Mouse (Mus musculus) embryonic facial prominence, embryonic 15.5 days (tissue): ENCODE measurements around the gene Brd3os. TPM values are rescaled to one million over a fixed set of nuclear protein-coding genes. Genes with fewer than 3 reads are reported as not detected.

Experiments
- ATAC-seq: fragments of 200-750 bp; cut with Nextera tagmentation; 2 replicates; pipeline ENCODE4 v1.8.0; 2017; ENCODE audit warnings: low read depth, moderate TSS enrichment; ENCODE audit not compliant: insufficient number of reproducible peaks, low FRiP score, low TSS enrichment
- H3K27ac ChIP-seq: fragments of 300-500 bp; sonication (generic); replicated peaks from 2 replicates; pipeline ENCODE4 v1.5.1; 2015; ENCODE audit warnings: mild to moderate bottlenecking, inconsistent platforms
- H3K27me3 ChIP-seq: fragments of 300-500 bp; sonication (generic); 2 replicates; pipeline ENCODE4 v1.6.1; 2015; ENCODE audit warnings: inconsistent platforms
- H3K36me3 ChIP-seq: fragments of 300-500 bp; sonication (generic); 2 replicates; pipeline ENCODE4 v1.6.1; 2015; ENCODE audit warnings: mild to moderate bottlenecking, inconsistent platforms
- H3K4me1 ChIP-seq: fragments of 300-500 bp; sonication (generic); 2 replicates; pipeline ENCODE4 v1.6.1; 2015; ENCODE audit warnings: inconsistent platforms
- H3K4me2 ChIP-seq: fragments of 300-500 bp; sonication (generic); replicated peaks from 2 replicates; pipeline ENCODE4 v1.6.1; 2015; ENCODE audit warnings: mild to moderate bottlenecking, inconsistent platforms
- H3K4me3 ChIP-seq: fragments of 300-500 bp; sonication (generic); replicated peaks from 2 replicates; pipeline ENCODE4 v1.5.1; 2015; ENCODE audit warnings: mild to moderate bottlenecking, inconsistent platforms
- H3K9ac ChIP-seq: fragments of 300-500 bp; sonication (generic); 2 replicates; pipeline ENCODE4 v1.6.1; 2015; ENCODE audit warnings: inconsistent platforms
- H3K9me3 ChIP-seq: fragments of 300-500 bp; sonication (generic); replicated peaks from 2 replicates; pipeline ENCODE4 v1.6.1; 2016; ENCODE audit warnings: inconsistent platforms
- WGBS: fragments of 180-500 bp; shearing (Covaris S2); methylation state at CpG from one replicate; pipeline ENCODE4 v1.1.7; 2015; 5-methylcytosine and 5-hydroxymethylcytosine counted together
- microRNA-seq: library from miRNA; unstranded; fragments of <30 nt; microRNA quantifications from one replicate; pipeline ENCODE4, GENCODE M21; 2016; ENCODE audit warnings: borderline number of aligned reads
- polyA plus RNA-seq: library from polyadenylated mRNA; unstranded; fragments of >200 nt; fragmentation: Nextera tagmentation; extraction: Ambion mirVana; gene quantifications from 2 replicates; pipeline ENCODE4 v1.2.1, GENCODE M21; 2015

The Brd3os gene
- polyA plus RNA-seq, 1 experiment from 2014 or later = 17.0 TPM

DNA sequence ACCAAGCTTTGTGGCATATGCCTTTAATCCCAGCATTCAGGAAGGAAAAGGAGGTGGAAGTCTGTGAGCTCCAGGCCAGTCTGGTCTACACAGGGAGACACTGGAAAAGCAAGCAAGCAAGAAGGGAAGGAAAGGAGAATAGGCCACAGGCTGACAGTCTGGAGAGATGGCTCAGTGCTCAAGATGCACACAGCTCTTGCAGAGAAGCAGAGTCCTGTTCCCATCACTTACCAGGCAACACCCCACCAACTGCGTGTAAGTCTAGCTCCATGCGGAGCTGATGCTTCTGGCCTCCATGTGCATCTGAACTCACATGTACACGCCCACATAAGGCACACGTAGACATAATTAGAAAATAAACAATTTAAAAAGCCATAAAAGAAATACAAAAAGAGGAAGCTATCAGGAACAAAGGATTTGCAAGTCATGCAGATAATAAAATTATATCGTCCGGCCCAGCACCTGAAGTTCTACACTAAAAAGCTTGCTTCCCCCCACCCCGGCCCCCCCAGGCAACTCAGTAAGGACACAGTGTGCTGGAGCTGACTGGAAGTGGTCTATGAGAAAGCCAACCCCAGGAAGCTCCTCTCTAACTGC lies 40.2 kb downstream of the Brd3os start:
- Histone ChIP-seq H3K9ac (no peak overlapping the region), H3K4me1 (no peaks in the 10 kb centered on the region), H3K27me3 (no peaks in the 10 kb centered on the region), H3K4me3 (no peak overlapping the region), H3K27ac (no peak overlapping the region), H3K4me2 (no peak overlapping the region), H3K36me3 (no peaks in the 10 kb centered on the region), H3K9me3 (no peaks in the 10 kb centered on the region)
- no peak for ATAC-seq
- WGBS = 59% methylated on average over 7 of the region's 7 CpGs

DNA sequence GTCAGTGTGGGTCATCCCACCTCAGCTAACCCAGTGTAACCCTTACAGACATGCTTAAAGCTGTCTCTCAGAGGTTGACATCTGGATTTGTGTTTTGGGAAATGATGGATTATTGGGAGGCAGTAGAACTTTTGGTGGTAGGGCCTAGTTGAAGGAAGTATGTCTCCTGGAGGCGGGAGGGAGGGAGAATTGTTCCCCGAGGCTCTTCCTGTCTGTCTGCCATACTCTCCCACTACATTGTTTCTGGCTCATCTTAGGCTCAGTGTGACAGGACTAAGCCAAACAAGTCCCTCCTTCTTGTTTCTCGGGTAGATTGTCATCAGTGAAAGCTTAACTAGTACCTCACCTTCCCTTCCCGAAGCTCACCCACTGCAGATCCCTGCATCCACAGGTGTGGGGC lies 44.6 kb downstream of the Brd3os start:
- Histone ChIP-seq H3K36me3 (no peaks in the 10 kb centered on the region), H3K4me2 (no peak overlapping the region), H3K4me1 (no peaks in the 10 kb centered on the region), H3K4me3 (no peak overlapping the region), H3K9me3 (no peaks in the 10 kb centered on the region), H3K9ac (no peak overlapping the region), H3K27ac (no peak overlapping the region), H3K27me3 (no peaks in the 10 kb centered on the region)
- no peak for ATAC-seq
- WGBS = 56% methylated on average over 4 of the region's 4 CpGs

DNA sequence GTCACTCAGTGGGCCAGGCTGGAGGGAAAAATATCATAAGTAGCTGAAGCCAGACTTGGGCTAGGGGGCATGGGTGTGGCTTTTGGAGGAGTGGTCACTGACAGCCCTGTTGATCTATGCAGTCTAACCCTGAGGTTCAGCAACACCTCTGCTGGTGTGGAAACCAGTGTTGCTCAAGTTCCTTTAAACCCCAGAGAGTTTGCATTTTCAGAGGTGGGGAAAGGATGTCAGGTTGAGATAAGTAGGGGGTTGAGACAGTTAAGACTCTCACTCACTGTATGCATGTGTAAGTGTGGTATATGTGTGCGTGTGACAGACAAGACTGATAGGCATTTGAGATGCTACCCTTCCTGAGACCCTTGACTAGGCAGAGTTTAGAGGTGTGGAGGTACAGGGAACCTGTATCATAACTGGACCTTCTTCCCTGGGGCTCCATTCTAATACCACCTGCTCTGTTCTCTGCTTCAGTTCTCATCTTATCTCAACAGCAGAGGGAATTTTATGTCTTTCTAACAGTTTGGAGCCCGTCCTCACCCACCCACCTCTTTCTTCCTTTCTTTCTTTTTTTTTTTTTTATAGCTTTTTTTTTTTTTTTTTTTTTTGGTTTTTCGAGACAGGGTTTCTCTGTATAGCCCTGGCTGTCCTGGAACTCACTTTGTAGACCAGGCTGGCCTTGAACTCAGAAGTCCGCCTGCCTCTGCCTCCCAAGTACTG lies 45.4 kb downstream of the Brd3os start:
- no peak overlapping the region for H3K27ac ChIP-seq
- H3K36me3 ChIP-seq = no peaks in the 10 kb centered on the region
- no peaks in the 10 kb centered on the region for H3K4me1 ChIP-seq
- H3K4me2 ChIP-seq = no peak overlapping the region
- no peak overlapping the region for H3K4me3 ChIP-seq
- no peak overlapping the region for H3K9ac ChIP-seq
- WGBS = 81% methylated on average over 3 of the region's 4 CpGs
- ATAC-seq = no peak
- no peaks in the 10 kb centered on the region for H3K27me3 ChIP-seq
- H3K9me3 ChIP-seq = no peaks in the 10 kb centered on the region

DNA sequence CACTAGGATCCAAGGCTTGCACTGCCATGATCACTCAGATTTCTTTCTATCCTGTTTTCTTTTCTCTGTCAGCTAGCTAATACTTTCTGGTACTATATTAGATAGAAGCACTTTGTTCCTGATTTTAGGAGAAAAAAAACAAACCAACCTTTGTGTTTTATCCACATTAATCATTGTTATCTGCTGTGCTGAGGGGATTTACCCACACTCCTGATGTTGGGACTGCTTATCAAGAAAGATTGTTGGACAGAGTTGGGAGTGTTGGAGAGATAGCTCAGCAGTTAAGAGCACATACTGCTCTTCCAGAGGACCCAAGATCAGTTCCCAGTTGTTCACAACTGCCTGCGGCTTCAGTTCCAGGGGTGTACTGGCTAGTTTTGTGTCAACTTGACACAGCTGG lies 46.2 kb downstream of the Brd3os start:
- WGBS = 97% methylated on average over 1 of the region's 1 CpGs
- no peak overlapping the region for H3K9ac ChIP-seq
- no peaks in the 10 kb centered on the region for H3K4me1 ChIP-seq
- H3K36me3 ChIP-seq = no peaks in the 10 kb centered on the region
- H3K27me3 ChIP-seq = no peaks in the 10 kb centered on the region
- ATAC-seq = no peak
- H3K4me2 ChIP-seq = no peak overlapping the region
- no peak overlapping the region for H3K27ac ChIP-seq
- no peaks in the 10 kb centered on the region for H3K9me3 ChIP-seq
- H3K4me3 ChIP-seq = no peak overlapping the region

DNA sequence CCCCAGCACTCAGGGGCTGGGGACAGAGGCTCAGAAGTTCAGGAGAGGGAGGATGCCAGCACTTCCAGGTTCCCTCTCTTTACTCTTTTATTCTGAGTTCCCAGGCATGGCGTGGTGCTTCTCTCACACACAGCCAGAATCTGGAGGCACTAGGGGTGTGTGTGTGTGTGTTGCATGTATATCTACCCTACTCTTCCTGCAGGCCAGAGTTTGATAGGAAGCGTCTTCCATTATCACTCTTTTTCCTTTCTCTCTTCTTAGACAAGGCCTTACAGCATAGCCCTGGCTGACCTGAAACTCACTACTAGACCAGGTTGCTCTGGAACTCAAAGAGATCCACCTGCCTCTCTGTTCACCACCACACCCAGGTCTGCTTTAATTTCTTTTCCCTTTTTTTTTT lies 48.8 kb downstream of the Brd3os start:
- Histone ChIP-seq H3K4me1 (0 out of 2 replicates have a peak, but pooled peaks cover 2% of the 10 kb centered on the region), H3K27ac (no peak overlapping the region), H3K4me3 (no peak overlapping the region), H3K4me2 (no peak overlapping the region), H3K9ac (no peak overlapping the region), H3K36me3 (no peaks in the 10 kb centered on the region), H3K9me3 (no peaks in the 10 kb centered on the region), H3K27me3 (no peaks in the 10 kb centered on the region)
- no peak for ATAC-seq
- 89% methylated on average over 2 of the region's 2 CpGs for WGBS

Small RNAs within 50 kb of the gene (microRNA-seq; reads per million reads assigned to microRNA genes)
- gene Gm24049 (not detected), gene Mir7578 (not detected)

Other genes with a start within 250 kb of the Brd3os start
- 6.3 and 8.5 TPM in 2 replicates for gene Sardh, start 194.0 kb upstream of the Brd3os start, polyA plus RNA-seq
- 5.8 and 6.7 TPM in 2 replicates for gene Vav2, start 15.3 kb upstream of the Brd3os start, polyA plus RNA-seq
- gene Brd3, start 65.3 kb downstream of the Brd3os start, polyA plus RNA-seq = 106 and 121 TPM in 2 replicates
- 51.8 and 52.1 TPM in 2 replicates for gene Wdr5, start 72.8 kb downstream of the Brd3os start, polyA plus RNA-seq
- gene Rxra, start 234.1 kb downstream of the Brd3os start, polyA plus RNA-seq = 18.7 and 22.4 TPM in 2 replicates